Mouse (Mus musculus) lung, adult 2 months (tissue): ENCODE measurements at regions not wholly inside any gene's neighbourhood (a gene's known extent, or its start where the extent isn't known, plus 50 kb on each side); places are given as distances from the start of the nearest gene placed in this dataset.

Source experiments
- CTCF ChIP-seq: fragments of 200-500 bp; IDR thresholded peaks from 2 replicates; pipeline ENCODE4 v1.5.1; 2011; ENCODE audit warnings: mild to moderate bottlenecking, low read length, control low read depth; ENCODE audit not compliant: insufficient read depth
- POLR2A ChIP-seq: fragments of 200-500 bp; IDR thresholded peaks from 2 replicates; pipeline ENCODE4 v1.6.1; 2011; ENCODE audit warnings: low read depth, mild to moderate bottlenecking, control low read depth, low read length, borderline replicate concordance; ENCODE audit errors: extremely low read depth

- TF ChIP-seq CTCF, result no peak
- no peak for TF ChIP-seq POLR2A
These were observed 409.8 kb downstream of the Rwdd3 start for GRCm38 (mm10) chr3:120761681-120762080.
